Mouse (Mus musculus): ENCODE measurements at regions not wholly inside any gene's neighbourhood (a gene's known extent, or its start where the extent isn't known, plus 50 kb on each side); places are given as distances from the start of the nearest gene placed in this dataset.

GRCm38 (mm10) chr8:26588841-26589240 is 388.3 kb upstream of the Zfp703 start:
- no peak for TF ChIP-seq CTCF (IDR thresholded peaks at IDR 0.05; ENCODE audit: control insufficient read depth, insufficient read depth, insufficient read length)
- TF ChIP-seq USF1 (IDR thresholded peaks at IDR 0.05; ENCODE audit: low read depth), result no peak
- no peak for TF ChIP-seq FOSL1 (IDR thresholded peaks at IDR 0.05; ENCODE audit: insufficient read depth, low read length, poor library complexity, severe bottlenecking)
- TF ChIP-seq MYOD1 (IDR thresholded peaks at IDR 0.05; ENCODE audit: control insufficient read depth, insufficient read length, low read depth), result no peak
- TF ChIP-seq MAX (IDR thresholded peaks at IDR 0.05), result no peak
- TF ChIP-seq MYOG (IDR thresholded peaks at IDR 0.05; ENCODE audit: control insufficient read depth, extremely low read depth, insufficient read length), result no peak

All from C2C12 (cell line).